Mouse (Mus musculus) layer of hippocampus, postnatal 36 days (tissue): ENCODE data around the gene Phf23. TPM values are rescaled to one million over a fixed set of nuclear protein-coding genes. Genes with fewer than 3 reads are reported as not detected.
A peak's percentile ranks its signal among the peaks of the same experiment; 100 is the strongest.
"Not testable (repeated sequence)": the region's sequence is repeated elsewhere in the genome, so short reads cannot be mapped to it uniquely, and the experiment has no call there.

Experiments used
- DNase-seq, 2 experiments: peaks; one replicate each; pipeline ENCODE4 v3.0.0; 2022
- total RNA-seq, 2 experiments: library from RNA; stranded (reverse); gene quantifications; 2 replicates each; pipeline ENCODE4 v1.2.3; 2021

The Phf23 gene
- 10 to 100 TPM; 45.4 to 47.4 TPM for total RNA-seq

DNA sequence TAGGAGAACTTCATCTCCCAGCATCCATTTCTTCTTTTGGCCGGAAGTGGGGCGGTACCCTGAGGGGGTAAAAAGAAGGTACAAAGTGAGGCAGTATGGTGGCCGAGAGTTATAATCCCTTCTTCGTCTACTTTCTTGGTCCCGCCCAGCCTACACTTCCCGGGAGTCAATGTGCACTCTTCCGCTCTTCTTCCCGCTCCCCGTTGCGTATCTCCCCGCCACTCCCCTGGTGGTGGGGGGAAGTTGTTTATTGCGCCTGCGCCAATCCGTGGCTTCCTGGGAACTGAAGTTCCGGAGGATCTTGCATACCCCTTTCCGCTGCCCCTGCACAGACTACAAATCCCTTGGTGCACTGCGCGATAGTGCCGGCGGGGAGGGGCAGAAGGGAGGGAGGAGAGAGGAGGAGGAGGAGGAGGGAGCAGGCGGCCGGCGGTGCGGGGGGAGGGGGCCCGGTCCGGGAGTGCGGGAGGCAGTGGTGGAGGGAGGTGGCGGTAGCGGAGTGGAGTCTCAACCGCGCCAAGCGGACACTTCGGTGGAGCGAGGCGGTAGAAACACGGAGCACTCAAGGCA, at the start of gene Phf23:
Phf23 (plus strand) TSS at position 387 of the 570 bp plus-strand sequence.
- DNase-seq, result peak; percentile 97 to 98

- DNase-seq, result no peak
These were observed 49.3 kb upstream of the Phf23 start for GRCm38 (mm10) chr11:69945997-69946891.

GRCm38 (mm10) chr11:69947337-69948065, 48.1 kb upstream of the Phf23 start:
- DNase-seq, result no peak

GRCm38 (mm10) chr11:69948066-69948762, 47.4 kb upstream of the Phf23 start, which contains the start of gene Slc2a4:
Gene Slc2a4, minus strand, starts transcription at chr11:69948188.
- DNase-seq, result peak; percentile 42 to 52

GRCm38 (mm10) chr11:69948763-69949150, 46.8 kb upstream of the Phf23 start:
- DNase-seq, result peak; percentile 55 to 62

- DNase-seq, result no peak
These were observed 44.6 kb upstream of the Phf23 start for GRCm38 (mm10) chr11:69950807-69951459.

GRCm38 (mm10) chr11:69952274-69952673, 43.3 kb upstream of the Phf23 start:
- no peak for DNase-seq

GRCm38 (mm10) chr11:69953267-69953915, 42.2 kb upstream of the Phf23 start:
- no peak for DNase-seq

- not testable (repeated sequence) for DNase-seq
These were observed 40.0 kb upstream of the Phf23 start for GRCm38 (mm10) chr11:69955618-69956017.

DNA sequence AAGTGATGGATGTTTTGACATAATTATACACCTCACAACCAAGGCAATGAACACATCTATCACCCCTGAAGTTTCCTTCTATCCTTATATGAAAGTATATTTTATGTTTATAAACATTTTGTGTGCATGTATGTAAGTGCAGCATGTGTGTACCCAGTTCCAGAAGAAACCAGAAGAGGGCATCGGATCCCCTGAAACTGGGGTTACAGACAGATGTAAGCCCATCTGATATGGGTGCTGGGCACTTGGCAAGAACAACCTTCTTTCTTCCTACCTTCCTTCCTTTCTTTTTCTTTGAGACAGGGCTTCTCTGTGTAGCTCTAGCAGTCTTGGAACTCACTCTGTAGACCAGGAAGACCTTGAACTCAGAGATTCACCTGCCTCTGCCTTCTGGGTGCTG, 39.4 kb upstream of the Phf23 start:
- no peak for DNase-seq

DNA sequence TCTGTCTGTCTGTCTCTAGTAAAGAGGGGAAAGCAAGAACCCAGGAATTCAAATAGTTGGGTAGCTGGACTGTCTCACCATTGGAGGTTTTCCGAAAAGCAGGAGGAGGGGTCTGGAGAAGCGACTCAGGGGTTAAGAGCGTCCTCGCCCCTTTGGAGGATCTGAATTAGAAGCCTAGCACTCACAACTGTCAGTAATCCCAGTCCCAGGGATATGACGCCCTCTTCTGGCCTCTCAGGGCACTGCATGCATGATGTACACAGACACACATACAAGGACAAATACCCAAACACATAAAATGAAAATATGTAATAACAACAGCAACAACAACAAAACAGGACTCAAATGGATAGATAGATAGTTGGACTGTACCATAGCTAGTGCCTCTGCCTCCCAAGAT, 35.0 kb upstream of the Phf23 start:
- DNase-seq, result no peak

- no peak for DNase-seq
These were observed 33.7 kb upstream of the Phf23 start for GRCm38 (mm10) chr11:69961841-69962240.

DNA sequence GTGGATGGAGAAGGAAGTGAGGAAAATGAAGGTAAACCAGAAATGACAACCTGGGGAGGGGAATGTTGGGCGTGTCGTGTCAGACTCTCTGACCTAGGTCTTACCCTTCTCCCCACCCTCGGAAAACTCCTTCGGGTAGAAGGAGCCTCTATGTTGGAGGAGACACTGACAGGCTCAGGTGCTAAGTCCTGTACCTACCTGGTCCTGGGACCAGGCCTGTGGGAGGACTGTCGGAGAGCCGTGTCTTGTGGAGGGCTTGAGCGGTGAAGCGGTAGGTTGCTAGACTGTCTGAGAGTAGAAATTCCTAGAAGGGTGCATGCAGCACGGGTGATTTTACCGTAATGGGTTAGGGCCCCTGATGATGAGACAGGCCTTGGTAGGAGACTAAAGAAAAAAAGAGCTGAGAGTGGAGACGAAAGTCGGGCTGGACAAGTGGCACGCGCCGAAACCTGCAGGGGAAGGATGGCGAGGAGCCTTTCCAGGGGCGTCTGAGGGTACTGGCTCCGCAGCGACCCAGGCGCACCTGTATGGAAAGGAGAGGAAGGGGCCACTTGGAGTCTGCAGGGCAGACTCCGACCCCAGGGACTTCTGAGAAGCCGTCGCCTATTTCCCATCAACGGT, 30.8 kb upstream of the Phf23 start, which contains the start of gene Cldn7:
Cldn7 (plus strand) TSS at position 130 of the 621 bp plus-strand sequence.
- no peak for DNase-seq

DNA sequence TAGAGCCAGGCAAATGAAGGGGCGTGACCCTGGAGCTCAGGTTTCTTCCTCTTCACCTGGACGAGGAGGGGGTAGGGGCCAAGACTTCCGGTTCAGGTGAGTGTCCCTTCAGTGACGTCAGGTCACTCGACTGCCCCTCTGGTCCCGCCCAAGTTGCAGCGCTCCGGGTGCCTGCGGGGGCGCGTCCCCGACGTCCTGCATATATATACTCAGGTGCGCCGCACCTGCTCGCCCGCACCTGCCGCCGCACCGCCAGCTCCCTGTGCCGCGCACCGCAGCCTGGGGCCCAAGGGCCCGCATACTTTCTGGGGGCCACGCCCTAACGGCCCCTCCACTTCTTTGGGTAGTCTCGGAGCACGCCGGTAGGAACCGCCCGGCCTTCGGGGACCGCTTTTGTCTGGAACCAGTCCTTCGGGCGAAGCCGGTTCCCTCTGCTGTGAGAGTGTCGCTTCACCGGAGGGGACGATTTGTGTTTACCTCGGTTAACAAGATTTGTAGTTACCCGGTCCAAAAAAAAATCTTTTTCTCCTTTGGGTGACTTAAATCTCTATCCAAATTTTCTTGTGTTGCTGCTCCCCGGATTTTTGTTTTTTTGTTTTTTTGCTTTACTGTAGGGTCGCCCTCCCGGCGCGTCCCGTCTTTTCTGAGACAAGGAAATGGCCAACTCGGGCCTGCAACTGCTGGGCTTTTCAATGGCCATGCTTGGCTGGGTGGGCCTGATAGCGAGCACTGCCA, 30.1 kb upstream of the Phf23 start:
- DNase-seq, result no peak

- DNase-seq, result no peak
These were observed 29.3 kb upstream of the Phf23 start for GRCm38 (mm10) chr11:69966006-69966859.

DNA sequence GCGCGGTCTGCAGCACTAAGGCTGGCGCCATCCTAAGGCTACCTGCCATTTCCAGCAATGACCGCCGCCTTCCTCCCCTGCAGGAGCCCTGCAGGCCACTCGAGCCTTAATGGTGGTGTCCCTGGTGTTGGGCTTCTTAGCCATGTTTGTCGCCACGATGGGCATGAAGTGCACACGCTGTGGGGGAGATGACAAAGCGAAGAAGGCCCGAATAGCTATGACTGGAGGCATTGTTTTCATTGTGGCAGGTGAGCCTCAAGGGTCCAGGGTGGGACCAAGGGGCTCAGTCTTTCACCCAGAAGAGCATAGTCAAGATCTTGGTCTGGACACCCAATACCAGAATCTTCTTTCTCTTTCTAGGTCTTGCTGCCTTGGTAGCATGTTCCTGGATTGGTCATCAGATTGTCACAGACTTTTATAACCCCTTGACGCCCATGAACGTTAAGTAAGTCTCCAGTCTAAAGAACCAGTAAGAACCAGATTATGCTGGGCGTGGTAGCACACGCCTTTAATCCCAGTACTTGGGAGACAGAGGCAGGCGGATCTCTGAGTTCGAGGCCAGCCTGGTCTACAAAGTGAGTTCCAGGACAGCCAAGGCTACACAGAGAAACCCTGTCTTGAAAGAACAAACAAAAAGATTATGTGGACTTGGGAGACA, 28.6 kb upstream of the Phf23 start:
- DNase-seq, result no peak

DNA sequence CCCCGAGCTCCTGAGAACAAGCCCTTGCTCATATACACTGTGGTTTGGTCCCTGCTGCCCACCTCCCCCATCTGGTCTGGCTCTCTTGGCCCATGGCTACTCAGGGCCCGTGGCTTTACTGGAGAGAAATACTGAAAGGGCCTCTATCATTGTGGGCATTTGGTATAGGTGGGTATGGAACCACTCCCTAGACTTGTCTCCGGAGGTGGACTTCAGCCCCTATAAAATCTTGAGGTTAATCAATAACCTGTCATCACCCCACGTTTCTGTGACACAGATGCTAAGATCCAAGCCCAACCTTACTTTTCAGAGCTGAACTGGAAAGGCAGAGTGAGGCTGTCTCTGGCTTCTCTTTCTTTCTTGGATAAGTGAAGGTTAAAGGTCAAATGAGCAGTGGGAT, 26.8 kb upstream of the Phf23 start:
- DNase-seq, result no peak

GRCm38 (mm10) chr11:69970222-69970621, 25.4 kb upstream of the Phf23 start:
- no peak for DNase-seq

- DNase-seq, result no peak
These were observed 24.8 kb upstream of the Phf23 start for GRCm38 (mm10) chr11:69970775-69971174.
